Mouse (Mus musculus): Measurements from ENCODE around the gene Tmem95.
"Not testable (repeated sequence)": the region's sequence is repeated elsewhere in the genome, so short reads cannot be mapped to it uniquely, and the experiment has no call there.

Gene Tmem95

GRCm38 (mm10) chr11:69879711-69880110, 1.9 kb upstream of the Tmem95 start:
- no peak for DNase-seq

GRCm38 (mm10) chr11:69878952-69879351, 1.1 kb upstream of the Tmem95 start:
- no peak for DNase-seq

GRCm38 (mm10) chr11:69878399-69878798, 581 bp upstream of the Tmem95 start:
- no peak for DNase-seq

GRCm38 (mm10) chr11:69876867-69877266, 951 bp downstream of the Tmem95 start:
- DNase-seq: peak; percentile 71 to 86

- DNase-seq: peak in 1 of 2 experiments; percentile 35
These were observed 1.6 kb downstream of the Tmem95 start for GRCm38 (mm10) chr11:69876186-69876585.

- no peak for DNase-seq
These were observed 5.4 kb downstream of the Tmem95 start for GRCm38 (mm10) chr11:69872451-69872850.

GRCm38 (mm10) chr11:69871822-69872221, 6.0 kb downstream of the Tmem95 start:
- no peak for DNase-seq

- DNase-seq: no peak
These were observed 7.3 kb downstream of the Tmem95 start for GRCm38 (mm10) chr11:69870289-69871069.

GRCm38 (mm10) chr11:69867335-69867734, 10.5 kb downstream of the Tmem95 start:
- no peak for DNase-seq

GRCm38 (mm10) chr11:69865561-69865960, 12.3 kb downstream of the Tmem95 start:
- DNase-seq: no peak

GRCm38 (mm10) chr11:69864138-69864860, 13.5 kb downstream of the Tmem95 start:
- DNase-seq: no peak

GRCm38 (mm10) chr11:69863729-69864128, 14.1 kb downstream of the Tmem95 start:
- DNase-seq: not testable (repeated sequence)

GRCm38 (mm10) chr11:69858113-69858998, 19.5 kb downstream of the Tmem95 start, which contains the start of gene Tnk1:
TSS of gene Tnk1 (minus strand) at chr11:69858730.
- DNase-seq: peak; percentile 62 to 83

GRCm38 (mm10) chr11:69855347-69855746, 22.5 kb downstream of the Tmem95 start:
- peak in 1 of 2 experiments; percentile 40 for DNase-seq

- DNase-seq: no peak
These were observed 23.1 kb downstream of the Tmem95 start for GRCm38 (mm10) chr11:69854680-69855079.

GRCm38 (mm10) chr11:69853994-69854393, 23.8 kb downstream of the Tmem95 start:
- DNase-seq: peak in 1 of 2 experiments; percentile 50

GRCm38 (mm10) chr11:69850754-69851153, 27.1 kb downstream of the Tmem95 start:
- no peak for DNase-seq

GRCm38 (mm10) chr11:69849884-69850283, 27.9 kb downstream of the Tmem95 start:
- DNase-seq: no peak

- DNase-seq: no peak
These were observed 28.7 kb downstream of the Tmem95 start for GRCm38 (mm10) chr11:69849128-69849527.

GRCm38 (mm10) chr11:69848021-69848420, 29.8 kb downstream of the Tmem95 start:
- no peak for DNase-seq

- DNase-seq: no peak
These were observed 30.8 kb downstream of the Tmem95 start for GRCm38 (mm10) chr11:69846738-69847688.

- peak; percentile 93 to 95 for DNase-seq
These were observed 31.6 kb downstream of the Tmem95 start, which contains the start of gene Plscr3 for GRCm38 (mm10) chr11:69846198-69846680. TSS of gene Plscr3 (plus strand) at chr11:69846376.

Measured in kidney, adult 8-10 months (tissue).